Mouse (Mus musculus) embryonic fibroblast, embryonic 13.5 days (primary cell): ENCODE data around the gene Ugt1a6b. TPM values are rescaled to one million over a fixed set of nuclear protein-coding genes. Genes with fewer than 3 reads are reported as not detected.
"Not testable (repeated sequence)": the region's sequence is repeated elsewhere in the genome, so short reads cannot be mapped to it uniquely, and the experiment has no call there.

Experiments used
- H3K27ac ChIP-seq: 2 replicates; pipeline ENCODE4 v1.5.1; 2012; ENCODE audit warnings: low read length, control low read depth, inconsistent platforms; ENCODE audit not compliant: insufficient read depth
- H3K4me1 ChIP-seq: 2 replicates; pipeline ENCODE4 v1.6.1; 2011; ENCODE audit warnings: low read length; ENCODE audit not compliant: control insufficient read depth, insufficient read depth
- H3K4me3 ChIP-seq: 2 replicates; pipeline ENCODE4 v1.5.1; 2011; ENCODE audit warnings: mild to moderate bottlenecking, control low read depth, low read length; ENCODE audit not compliant: insufficient read depth
- CTCF ChIP-seq: IDR thresholded peaks from 2 replicates; pipeline ENCODE4 v1.5.1; 2011; ENCODE audit warnings: mild to moderate bottlenecking, control low read depth, low read length, moderate library complexity, borderline replicate concordance; ENCODE audit not compliant: insufficient read depth
- POLR2A ChIP-seq: IDR thresholded peaks from 2 replicates; pipeline ENCODE4 v1.6.1; 2011; ENCODE audit warnings: low read depth, mild to moderate bottlenecking, control low read depth, low read length, moderate library complexity
- polyA plus RNA-seq: library from polyadenylated mRNA; stranded (reverse); fragments of >200 nt; gene quantifications from 2 replicates; pipeline ENCODE4 v1.2.4, GENCODE M21; 2011; ENCODE audit warnings: low read depth; ENCODE audit not compliant: missing spikeins, insufficient read length

Ugt1a6b gene
- 0.58 and 1.8 TPM in 2 replicates for polyA plus RNA-seq

- not testable (repeated sequence) for H3K4me3 ChIP-seq, H3K4me1 ChIP-seq
- H3K27ac ChIP-seq: peak within 1 kb of the TSS; percentile 40; the same call in 1 of the 2 replicates
Measured at GRCm38 (mm10) chr1:88103019-88103418, at the start of gene Ugt1a6b. Gene Ugt1a6b, plus strand, starts transcription at chr1:88103252.

GRCm38 (mm10) chr1:88055088-88055487 is 48.0 kb upstream of the Ugt1a6b start, which contains the start of gene Ugt1a10:
Gene Ugt1a10, plus strand, starts transcription at chr1:88055388.
- H3K4me3 ChIP-seq: no peak within 1 kb of the TSS
- no peak within 1 kb of the TSS for H3K27ac ChIP-seq
- TF ChIP-seq POLR2A (no peak), CTCF (no peak)
- H3K4me1 ChIP-seq: no peaks in the 10 kb centered on the region

- H3K27ac ChIP-seq, H3K4me1 ChIP-seq, H3K4me3 ChIP-seq: not testable (repeated sequence)
Measured at GRCm38 (mm10) chr1:88066472-88067102, 36.5 kb upstream of the Ugt1a6b start.

GRCm38 (mm10) chr1:88070495-88070894 is 32.6 kb upstream of the Ugt1a6b start, which contains the start of gene Ugt1a9:
Gene Ugt1a9, plus strand, starts transcription at chr1:88070800.
- Histone ChIP-seq H3K4me3 (no peak within 1 kb of the TSS), H3K4me1 (no peaks in the 10 kb centered on the region)
- TF ChIP-seq POLR2A (no peak), CTCF (no peak)

GRCm38 (mm10) chr1:88070902-88071301 is 32.1 kb upstream of the Ugt1a6b start:
- no peak for TF ChIP-seq POLR2A
- no peak for TF ChIP-seq CTCF
- Histone ChIP-seq H3K27ac (no peak overlapping the region), H3K4me3 (no peak overlapping the region), H3K4me1 (no peaks in the 10 kb centered on the region)

More at GRCm38 (mm10) chr1:88070495-88070894, 32.6 kb upstream of the Ugt1a6b start, which contains the start of gene Ugt1a9:
- H3K27ac ChIP-seq: no peak within 1 kb of the TSS

GRCm38 (mm10) chr1:88074471-88074870 is 28.6 kb upstream of the Ugt1a6b start:
- Histone ChIP-seq H3K4me1 (no peaks in the 10 kb centered on the region), H3K27ac (no peak overlapping the region), H3K4me3 (no peak overlapping the region)
- no peak for TF ChIP-seq POLR2A

- no peak for TF ChIP-seq CTCF
- H3K4me1 ChIP-seq: no peaks in the 10 kb centered on the region
- no peak overlapping the region for H3K4me3 ChIP-seq
- no peak overlapping the region for H3K27ac ChIP-seq
Measured at GRCm38 (mm10) chr1:88077128-88077527, 25.9 kb upstream of the Ugt1a6b start.

- H3K4me3 ChIP-seq: no peak overlapping the region
- no peaks in the 10 kb centered on the region for H3K4me1 ChIP-seq
- H3K27ac ChIP-seq: no peak overlapping the region
- TF ChIP-seq CTCF (no peak), POLR2A (no peak)
Measured at GRCm38 (mm10) chr1:88081670-88082069, 21.4 kb upstream of the Ugt1a6b start.

- no peak overlapping the region for H3K4me3 ChIP-seq
- no peaks in the 10 kb centered on the region for H3K4me1 ChIP-seq
- TF ChIP-seq CTCF (no peak), POLR2A (no peak)
- no peak overlapping the region for H3K27ac ChIP-seq
Measured at GRCm38 (mm10) chr1:88086125-88086524, 16.9 kb upstream of the Ugt1a6b start.

- H3K27ac ChIP-seq: no peak within 1 kb of the TSS
- H3K4me1 ChIP-seq: no peaks in the 10 kb centered on the region
- H3K4me3 ChIP-seq: no peak within 1 kb of the TSS
- TF ChIP-seq POLR2A (no peak), CTCF (no peak)
Measured at GRCm38 (mm10) chr1:88087513-88087912, 15.5 kb upstream of the Ugt1a6b start, which contains the start of gene Ugt1a8. Gene Ugt1a8, plus strand, starts transcription at chr1:88087813.

- Histone ChIP-seq H3K27ac (no peak overlapping the region), H3K4me3 (no peak overlapping the region), H3K4me1 (no peaks in the 10 kb centered on the region)
- no peak for TF ChIP-seq CTCF
- no peak for TF ChIP-seq POLR2A
Measured at GRCm38 (mm10) chr1:88092341-88092740, 10.7 kb upstream of the Ugt1a6b start.
